Mouse (Mus musculus): Measurements from ENCODE around the gene Ppef1. TPM values are rescaled to one million over a fixed set of nuclear protein-coding genes. Genes with fewer than 3 reads are reported as not detected.

The Ppef1 gene
- polyA plus RNA-seq, 1 experiment from 2014 or later, result 0.75 TPM

- H3K27me3 ChIP-seq (ENCODE audit: control insufficient read depth, insufficient read depth, low read length), result no peaks in the 10 kb centered on the region
- 95% methylated on average over 4 of the region's 4 CpGs for WGBS
- H3K4me1 ChIP-seq (ENCODE audit: control insufficient read depth, insufficient read depth, low read length), result no peaks in the 10 kb centered on the region
- ATAC-seq (ENCODE audit: low FRiP score, low TSS enrichment) (no peak), DNase-seq (no peak)
- H3K4me2 ChIP-seq (ENCODE audit: low read length), result no peak overlapping the region
- H3K27ac ChIP-seq (replicated peaks; ENCODE audit: low read depth, low read length), result no peak overlapping the region
- H3K36me3 ChIP-seq (ENCODE audit: control insufficient read depth, insufficient read depth, low read length), result no peaks in the 10 kb centered on the region
- H3K4me3 ChIP-seq (replicated peaks; ENCODE audit: low read depth, low read length), result no peak overlapping the region
- H3K9ac ChIP-seq (replicated peaks; ENCODE audit: low read length), result no peak overlapping the region
- H3K9me3 ChIP-seq (ENCODE audit: control insufficient read depth, low read length), result no peaks in the 10 kb centered on the region
These were observed 151.3 kb downstream of the Ppef1 start for GRCm38 (mm10) chrX:160584148-160584838.

- 58% methylated on average over 5 of the region's 5 CpGs for WGBS
These were observed 152.0 kb downstream of the Ppef1 start for GRCm38 (mm10) chrX:160583589-160583988.

More at GRCm38 (mm10) chrX:160583589-160583988, 152.0 kb downstream of the Ppef1 start:
- DNase-seq, result peak; percentile 60
- ATAC-seq (ENCODE audit: low FRiP score, low TSS enrichment), result no peak; the same call in 1 of the 2 replicates
- H3K27ac ChIP-seq (replicated peaks; ENCODE audit: low read depth, low read length), result no peak overlapping the region
- no peaks in the 10 kb centered on the region for H3K27me3 ChIP-seq (ENCODE audit: control insufficient read depth, insufficient read depth, low read length)
- no peaks in the 10 kb centered on the region for H3K36me3 ChIP-seq (ENCODE audit: control insufficient read depth, insufficient read depth, low read length)
- H3K9me3 ChIP-seq (ENCODE audit: control insufficient read depth, low read length), result no peaks in the 10 kb centered on the region
- no peak overlapping the region for H3K9ac ChIP-seq (replicated peaks; ENCODE audit: low read length)
- no peak overlapping the region for H3K4me3 ChIP-seq (replicated peaks; ENCODE audit: low read depth, low read length)
- H3K4me1 ChIP-seq (ENCODE audit: control insufficient read depth, insufficient read depth, low read length), result no peaks in the 10 kb centered on the region
- no peak overlapping the region for H3K4me2 ChIP-seq (ENCODE audit: low read length)

Other genes starting within 250 kb of the Ppef1 start
- 12.5 and 15.3 TPM in 2 replicates for gene Phka2, start 233.6 kb downstream of the Ppef1 start, polyA plus RNA-seq (2014; fragmentation: Nextera tagmentation; extraction: Ambion mirVana)
- 0.04 and 0.07 TPM in 2 replicates for gene Rs1, start 32.2 kb upstream of the Ppef1 start, polyA plus RNA-seq (2014; fragmentation: Nextera tagmentation; extraction: Ambion mirVana)
- not detected in 2 replicates for gene Gja6, start 171.3 kb upstream of the Ppef1 start, polyA plus RNA-seq (2014; fragmentation: Nextera tagmentation; extraction: Ambion mirVana)

All from midbrain, embryonic 14.5 days (tissue).